ENCODE assay signal across 26 mouse cellular contexts in genomic region chr8:12641527-12641926, GRCm38 (mm10). TPM values are rescaled to one million over a fixed set of nuclear protein-coding genes. Genes with fewer than 3 reads are reported as not detected.
DNase-seq lines count a peak whose midpoint lies in the region; ATAC-seq and TF ChIP-seq lines count a peak whose summit lies in the region.
"Had no signal": no experiment of that assay in that cellular context is flagged by ENCODE, and none has a peak within 500 bp of the region (broad histone marks: within the 10 kb centered on the region; RNA-seq: fewer than 3 reads in every experiment).

No protein-coding gene starts in this region.

- no peaks in the 10 kb centered on the region for H3K4me1 ChIP-seq in kidney, embryonic 15.5 days
- no peaks in the 10 kb centered on the region for H3K4me1 ChIP-seq in lung, postnatal 0 days (ENCODE audit: insufficient read depth, low read depth, low read length)
- H3K4me1 ChIP-seq: embryonic facial prominence, embryonic 13.5 days; forebrain, embryonic 12.5 days; forebrain, embryonic 15.5 days; hindbrain, embryonic 12.5 days; hindbrain, embryonic 15.5 days had no signal

- TF ChIP-seq EP300 in lung, postnatal 0 days (IDR thresholded peaks at IDR 0.05): no peak

- H3K36me3 ChIP-seq in kidney, embryonic 15.5 days: peaks cover 81% of the 10 kb centered on the region
- peaks cover 25% of the 10 kb centered on the region; the same call in 1 of the 2 replicates for H3K36me3 ChIP-seq in lung, postnatal 0 days (ENCODE audit: insufficient read depth, low read length)

- H3K4me3 ChIP-seq in kidney, embryonic 15.5 days (replicated peaks): no peak overlapping the region
- H3K4me3 ChIP-seq in lung, postnatal 0 days (ENCODE audit: low read depth, low read length): no peak overlapping the region
- H3K4me3 ChIP-seq in layer of hippocampus, adult 2 months: no peak overlapping the region
- H3K4me3 ChIP-seq: embryonic facial prominence, embryonic 13.5 days; erythroblast, embryonic 14.5 days; forebrain, embryonic 12.5 days; forebrain, embryonic 15.5 days; gastrocnemius, adult 2 months; hindbrain, embryonic 12.5 days; hindbrain, embryonic 15.5 days had no signal

- no peak for ATAC-seq in kidney, embryonic 15.5 days (replicated peaks; ENCODE audit: low FRiP score)
- ATAC-seq in lung, postnatal 0 days: peak; percentile 96
- ATAC-seq: forebrain, embryonic 15.5 days; Patski had no signal

- no peaks in the 10 kb centered on the region for H3K9me3 ChIP-seq in kidney, embryonic 15.5 days (replicated peaks)
- H3K9me3 ChIP-seq in lung, postnatal 0 days (ENCODE audit: low read length): no peaks in the 10 kb centered on the region
- H3K9me3 ChIP-seq: embryonic facial prominence, embryonic 13.5 days; forebrain, embryonic 12.5 days; forebrain, embryonic 15.5 days; G1E; hindbrain, embryonic 12.5 days; hindbrain, embryonic 15.5 days had no signal

- DNase-seq in kidney, adult 11 months: no peak
- peak; percentile 17 for DNase-seq in R1 (ENCODE audit: low read depth, low spot score)
- peak; percentile 77 for DNase-seq in lung, postnatal 0 days (ENCODE audit: low spot score)
- DNase-seq in testis, postnatal 10 days (ENCODE audit: low spot score): peak; percentile 50
- no peak for DNase-seq in c-Kit-positive CD71-positive TER-119-positive erythroid progenitor cells, embryonic 14.5 days (ENCODE audit: low spot score)
- DNase-seq in layer of hippocampus, adult 2 months (ENCODE audit: low spot score in 2 of 2): no peak
- DNase-seq: adrenal gland, adult 2 months; adrenal gland, postnatal 14 days; B cell, adult 2 months; cerebellum, adult 11-12 months; cerebellum, adult 8-10 months; cerebellum, postnatal 14 days; gastrocnemius, adult 2 months; gastrocnemius, postnatal 14 days; heart, adult 11 months had no signal

- no peak overlapping the region for H3K9ac ChIP-seq in kidney, embryonic 15.5 days
- no peak overlapping the region for H3K9ac ChIP-seq in lung, postnatal 0 days (replicated peaks; ENCODE audit: low read depth)
- H3K9ac ChIP-seq: embryonic facial prominence, embryonic 13.5 days; forebrain, embryonic 12.5 days; forebrain, embryonic 15.5 days; hindbrain, embryonic 12.5 days; hindbrain, embryonic 15.5 days had no signal

- H3K27me3 ChIP-seq in kidney, embryonic 15.5 days: no peaks in the 10 kb centered on the region
- H3K27me3 ChIP-seq in lung, postnatal 0 days (replicated peaks; ENCODE audit: insufficient read depth, low read length): no peaks in the 10 kb centered on the region
- H3K27me3 ChIP-seq: CH12.LX; embryonic facial prominence, embryonic 13.5 days; forebrain, embryonic 12.5 days; forebrain, embryonic 15.5 days; hindbrain, embryonic 12.5 days; hindbrain, embryonic 15.5 days; Patski had no signal

- WGBS in kidney, embryonic 15.5 days: 82% methylated on average over 6 of the region's 6 CpGs
- 62% methylated on average over 6 of the region's 6 CpGs for WGBS in lung, postnatal 0 days

- 0 out of 2 replicates have a peak overlapping the region, but pooled peaks have one; percentile 6 for H3K27ac ChIP-seq in kidney, embryonic 15.5 days
- H3K27ac ChIP-seq in lung, postnatal 0 days (ENCODE audit: low read length): no peak overlapping the region
- H3K27ac ChIP-seq in layer of hippocampus, adult 2 months: no peak overlapping the region
- H3K27ac ChIP-seq: embryonic facial prominence, embryonic 13.5 days; forebrain, embryonic 12.5 days; forebrain, embryonic 15.5 days; gastrocnemius, adult 2 months; hindbrain, embryonic 12.5 days; hindbrain, embryonic 15.5 days had no signal

- TF ChIP-seq CTCF in lung, postnatal 0 days (IDR thresholded peaks at IDR 0.05): no peak
- no peak for TF ChIP-seq CTCF in layer of hippocampus, adult 2 months (conservative IDR thresholded peaks at IDR 0.05)

- H3K4me2 ChIP-seq in kidney, embryonic 15.5 days: no peak overlapping the region
- no peak overlapping the region for H3K4me2 ChIP-seq in lung, postnatal 0 days (replicated peaks; ENCODE audit: low read depth, low read length)
- H3K4me2 ChIP-seq: embryonic facial prominence, embryonic 13.5 days; forebrain, embryonic 12.5 days; forebrain, embryonic 15.5 days; heart, embryonic 11.5 days; hindbrain, embryonic 12.5 days; hindbrain, embryonic 15.5 days had no signal

RNA-seq across cellular contexts. Expression of gene Tubgcp3, which starts 30.5 kb away (rescaled TPM):
- polyA plus RNA-seq in kidney, embryonic 15.5 days (2015; fragmentation: Nextera tagmentation; extraction: Ambion mirVana): 44.6 and 48.0 TPM in 2 replicates
- polyA plus RNA-seq in lung, postnatal 0 days (2015; fragmentation: Nextera tagmentation; extraction: Ambion mirVana): 20.9 and 21.7 TPM in 2 replicates
- total RNA-seq in layer of hippocampus, adult 2 months (2021): 10 to 100 TPM; 35.7 to 37.4 TPM

Comparison
In these comparisons a context has a peak if more than half of its experiments do, and no peak if none do; other contexts are left out.
1. DNase-seq: peak in R1 (single experiment), lung, postnatal 0 days (single experiment) and testis, postnatal 10 days (single experiment); none in kidney, adult 11 months (single experiment), c-Kit-positive CD71-positive TER-119-positive erythroid progenitor cells, embryonic 14.5 days (single experiment) and layer of hippocampus, adult 2 months (0 of 2).